Mouse (Mus musculus) splenic B cell, adult 2 months (primary cell): Measurements from ENCODE around the gene Cnpy2.
"Not testable (repeated sequence)": the region's sequence is repeated elsewhere in the genome, so short reads cannot be mapped to it uniquely, and the experiment has no call there.

Experiments
- DNase-seq: peaks from one replicate; pipeline ENCODE4 v3.0.0-alpha.2; 2011; ENCODE audit warnings: low read depth, low spot score
- H3K27me3 ChIP-seq: 2 replicates; pipeline ENCODE4 v1.6.1; 2012; ENCODE audit warnings: mild to moderate bottlenecking, low read length, moderate library complexity, mixed read lengths; ENCODE audit not compliant: control insufficient read depth, poor library complexity, insufficient read depth, severe bottlenecking
- H3K36me3 ChIP-seq: 2 replicates; pipeline ENCODE4 v1.6.1; 2012; ENCODE audit warnings: mild to moderate bottlenecking, low read length, moderate library complexity, mixed read lengths; ENCODE audit not compliant: control insufficient read depth, poor library complexity, insufficient read depth, severe bottlenecking

The Cnpy2 gene

GRCm38 (mm10) chr10:128298702-128299171 is 23.5 kb upstream of the Cnpy2 start, which contains the start of gene Il23a:
Il23a (minus strand) TSS chr10:128298752.
- Histone ChIP-seq H3K27me3 (no peaks in the 10 kb centered on the region), H3K36me3 (no peaks in the 10 kb centered on the region)
- DNase-seq, result no peak

- DNase-seq, result no peak
- H3K27me3 ChIP-seq, result no peaks in the 10 kb centered on the region
- no peaks in the 10 kb centered on the region for H3K36me3 ChIP-seq
Observed at GRCm38 (mm10) chr10:128302357-128302756, 19.9 kb upstream of the Cnpy2 start.

GRCm38 (mm10) chr10:128302785-128303125 is 19.5 kb upstream of the Cnpy2 start:
- H3K27me3 ChIP-seq, result no peaks in the 10 kb centered on the region
- no peaks in the 10 kb centered on the region for H3K36me3 ChIP-seq
- no peak for DNase-seq

DNA sequence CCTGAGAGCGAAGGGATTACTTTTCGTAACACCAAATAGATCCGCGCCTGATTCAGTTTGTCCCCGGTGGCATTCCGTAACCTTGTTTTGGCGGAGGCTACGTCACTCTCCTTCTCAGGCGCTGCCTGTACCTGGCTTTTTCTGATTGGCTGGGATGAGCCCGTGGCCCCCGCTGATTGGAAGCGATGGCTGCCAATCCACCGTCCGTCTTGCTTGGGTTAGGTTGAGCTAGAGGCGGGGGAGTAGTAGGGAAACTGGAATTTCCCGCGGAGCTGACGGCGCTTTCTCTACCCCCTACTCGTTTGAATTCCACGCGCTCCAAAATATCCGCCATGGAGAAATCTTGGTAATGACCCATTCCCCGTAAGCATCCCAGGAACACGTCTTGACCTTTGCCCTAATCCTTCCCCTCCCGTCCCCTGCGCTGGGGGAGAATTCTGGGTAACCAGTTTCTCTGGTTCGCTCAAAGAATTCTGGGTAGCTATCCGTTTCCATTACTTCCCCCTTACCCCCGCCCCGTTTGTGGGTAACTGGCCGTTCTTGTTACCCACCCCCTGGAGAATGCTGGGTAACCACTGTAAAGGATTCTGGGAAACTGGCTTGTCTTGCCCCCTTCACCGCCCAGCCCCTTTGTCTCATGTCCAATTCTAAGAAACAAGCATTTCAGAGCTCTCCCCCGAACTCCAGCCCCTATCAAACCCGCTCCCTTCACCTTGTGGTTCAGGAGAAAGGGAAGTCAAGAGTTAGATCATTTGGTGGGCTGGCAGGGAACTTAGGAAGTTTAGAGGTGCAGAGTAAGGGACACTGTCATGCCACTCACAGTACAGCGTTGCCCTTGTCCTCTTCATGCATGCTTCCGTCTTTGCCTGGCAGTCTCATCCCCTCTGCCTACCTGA is 18.9 kb upstream of the Cnpy2 start, which contains the start of gene Pan2:
Gene Pan2 (plus strand): TSS at position 210 of the 896 bp plus-strand sequence.
- H3K27me3 ChIP-seq, result no peaks in the 10 kb centered on the region
- no peaks in the 10 kb centered on the region for H3K36me3 ChIP-seq
- DNase-seq, result peak; percentile 100

GRCm38 (mm10) chr10:128309654-128310053 is 12.6 kb upstream of the Cnpy2 start:
- no peak for DNase-seq
- no peaks in the 10 kb centered on the region for H3K36me3 ChIP-seq
- H3K27me3 ChIP-seq, result no peaks in the 10 kb centered on the region

DNA sequence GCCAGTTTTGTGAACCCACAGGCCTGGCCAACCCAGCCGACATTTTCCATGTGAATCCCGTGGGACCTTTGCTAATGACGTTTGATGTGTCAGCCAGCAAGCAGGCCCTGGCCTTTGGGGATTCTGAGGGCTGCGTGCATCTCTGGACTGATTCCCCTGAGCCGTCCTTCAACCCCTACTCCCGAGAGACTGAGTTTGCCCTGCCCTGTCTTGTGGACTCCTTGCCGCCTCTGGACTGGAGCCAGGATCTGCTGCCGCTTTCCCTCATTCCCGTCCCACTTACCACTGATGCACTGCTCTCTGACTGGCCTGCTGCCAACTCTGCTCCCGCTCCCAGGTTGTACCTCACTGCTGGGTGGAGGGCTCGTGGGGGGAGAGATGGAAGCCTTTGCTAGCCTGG is 12.1 kb upstream of the Cnpy2 start:
- no peaks in the 10 kb centered on the region; the same call in 1 of the 2 replicates for H3K36me3 ChIP-seq
- DNase-seq, result peak; percentile 26
- no peaks in the 10 kb centered on the region for H3K27me3 ChIP-seq

GRCm38 (mm10) chr10:128310902-128311301 is 11.4 kb upstream of the Cnpy2 start:
- H3K27me3 ChIP-seq, result no peaks in the 10 kb centered on the region

GRCm38 (mm10) chr10:128315578-128315977 is 6.7 kb upstream of the Cnpy2 start:
- Histone ChIP-seq H3K27me3 (no peaks in the 10 kb centered on the region), H3K36me3 (peaks cover 9% of the 10 kb centered on the region; the same call in 1 of the 2 replicates)
- DNase-seq, result no peak

More at GRCm38 (mm10) chr10:128310902-128311301, 11.4 kb upstream of the Cnpy2 start:
- peaks cover 2% of the 10 kb centered on the region; the same call in 1 of the 2 replicates for H3K36me3 ChIP-seq
- no peak for DNase-seq

GRCm38 (mm10) chr10:128321641-128322040 is 618 bp upstream of the Cnpy2 start:
- no peak for DNase-seq
- Histone ChIP-seq H3K36me3 (peaks cover 5% of the 10 kb centered on the region; the same call in 1 of the 2 replicates), H3K27me3 (no peaks in the 10 kb centered on the region)

DNA sequence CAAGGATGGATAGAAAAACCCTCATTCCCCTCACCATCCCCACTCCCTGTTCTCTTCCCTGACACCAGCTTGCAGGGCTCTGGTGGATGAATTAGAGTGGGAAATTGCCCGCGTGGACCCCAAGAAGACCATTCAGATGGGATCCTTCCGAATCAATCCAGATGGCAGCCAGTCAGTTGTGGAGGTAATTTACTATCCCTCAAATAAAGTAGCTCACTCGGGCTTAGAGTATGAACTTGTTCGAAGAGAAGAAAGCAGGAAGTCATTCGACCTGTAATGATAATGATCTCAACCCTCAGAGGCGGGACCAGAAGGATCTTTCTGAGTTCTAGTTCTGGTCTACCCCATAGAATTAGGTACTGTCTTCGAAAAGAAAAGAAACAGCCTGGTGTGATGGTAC is 1.3 kb downstream of the Cnpy2 start:
- no peaks in the 10 kb centered on the region for H3K27me3 ChIP-seq
- no peak for DNase-seq

GRCm38 (mm10) chr10:128326825-128327224 is 4.6 kb downstream of the Cnpy2 start:
- no peak for DNase-seq
- no peaks in the 10 kb centered on the region for H3K36me3 ChIP-seq
- no peaks in the 10 kb centered on the region for H3K27me3 ChIP-seq

More for the DNA sequence above, 1.3 kb downstream of the Cnpy2 start:
- H3K36me3 ChIP-seq, result no peaks in the 10 kb centered on the region; the same call in 1 of the 2 replicates

- DNase-seq, result peak; percentile 41
- H3K36me3 ChIP-seq, result no peaks in the 10 kb centered on the region
- H3K27me3 ChIP-seq, result no peaks in the 10 kb centered on the region
Observed at GRCm38 (mm10) chr10:128327610-128328009, 5.4 kb downstream of the Cnpy2 start.

GRCm38 (mm10) chr10:128332358-128333249 is 10.3 kb downstream of the Cnpy2 start:
- not testable (repeated sequence) for H3K27me3 ChIP-seq, DNase-seq, H3K36me3 ChIP-seq

GRCm38 (mm10) chr10:128335582-128335981 is 13.3 kb downstream of the Cnpy2 start:
- Histone ChIP-seq H3K36me3 (no peaks in the 10 kb centered on the region), H3K27me3 (no peaks in the 10 kb centered on the region)
- DNase-seq, result peak; percentile 91
